Mouse (Mus musculus) hematopoietic stem cell, adult 5-6 weeks (primary cell): ENCODE data around the gene Zfp692. TPM values are rescaled to one million over a fixed set of nuclear protein-coding genes. Genes with fewer than 3 reads are reported as not detected.
"Not testable (repeated sequence)": the region's sequence is repeated elsewhere in the genome, so short reads cannot be mapped to it uniquely, and the experiment has no call there.

ENCODE experiments used
- ATAC-seq, 2 experiments: fragments of 125-278 bp in 1 of 2; replicated peaks in 1 of 2; 2 replicates each; pipeline ENCODE4 v1.8.0; 2016 to 2017; ENCODE audit warnings: inconsistent platforms in 2 of 2, mild to moderate bottlenecking in 2 of 2, moderate number of reproducible peaks in 2 of 2, low read depth in 1 of 2, moderate TSS enrichment in 1 of 2; ENCODE audit not compliant: low FRiP score in 2 of 2, poor library complexity in 2 of 2, severe bottlenecking in 2 of 2, insufficient read depth in 1 of 2, low TSS enrichment in 1 of 2
- total RNA-seq: library from RNA; stranded (forward); fragments of 172-1452, 232-1000 nt; gene quantifications from 2 replicates; pipeline ENCODE4 v1.2.3, GENCODE M21; 2017

Gene Zfp692
- total RNA-seq, 1 experiment from 2014 or later = 23.3 TPM

- peak; percentile 18 to 23; a peak in 2 of 4 replicates for ATAC-seq
These were observed 4.0 kb upstream of the Zfp692 start for GRCm38 (mm10) chr11:58302774-58303445.

- no peak for ATAC-seq
These were observed 3.3 kb upstream of the Zfp692 start for GRCm38 (mm10) chr11:58303594-58303993.

DNA sequence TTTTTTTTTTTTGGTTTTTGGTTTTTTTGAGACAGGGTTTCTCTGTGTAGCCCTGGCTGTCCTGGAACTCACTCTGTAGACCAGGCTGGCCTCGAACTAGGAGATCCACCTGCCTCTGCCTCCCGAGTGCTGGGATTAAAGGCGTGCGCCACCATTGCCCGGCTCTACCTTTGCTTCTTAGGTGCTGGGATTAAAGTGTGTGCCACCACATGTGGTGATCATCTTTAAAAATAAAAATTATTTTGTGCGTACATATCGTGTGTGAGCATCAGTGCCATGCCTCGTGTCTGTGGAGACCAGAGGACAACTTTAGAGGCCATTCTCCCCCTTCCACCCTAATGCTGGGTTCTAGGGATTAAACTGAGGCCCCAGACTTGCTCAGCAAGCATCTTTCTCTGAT is 1.6 kb upstream of the Zfp692 start:
- ATAC-seq = not testable (repeated sequence)

DNA sequence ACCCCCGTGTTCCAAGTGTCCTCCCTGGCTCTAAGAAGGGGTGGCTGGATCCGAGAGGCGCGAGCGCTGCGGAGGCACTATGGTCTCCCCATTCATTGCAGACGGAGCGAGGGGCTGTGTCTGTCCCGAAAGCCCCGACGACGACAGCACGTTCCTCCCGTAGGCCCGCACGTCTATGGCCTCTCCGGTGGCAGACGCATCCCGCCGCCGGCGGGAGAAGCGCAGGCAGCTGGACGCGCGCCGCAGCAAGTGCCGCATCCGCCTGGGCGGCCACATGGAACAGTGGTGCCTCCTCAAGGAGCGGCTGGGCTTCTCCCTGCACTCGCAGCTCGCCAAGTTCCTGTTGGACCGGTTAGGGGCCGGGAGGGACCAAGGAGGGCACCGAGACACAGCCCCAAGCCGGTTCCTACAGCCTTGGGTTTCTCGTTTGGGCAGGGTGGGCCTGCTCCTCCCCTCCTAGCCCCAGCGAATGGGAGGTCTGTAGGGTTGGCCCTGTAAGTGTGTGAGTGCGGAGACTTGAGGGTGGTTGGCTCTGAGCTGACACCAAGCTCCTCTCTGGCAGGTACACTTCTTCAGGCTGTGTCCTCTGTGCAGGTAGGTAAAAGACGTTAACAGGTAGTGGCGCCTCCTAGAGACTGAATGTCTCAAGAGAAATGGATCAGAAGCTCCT is 677 bp downstream of the Zfp692 start:
- peak; percentile 54 to 66 for ATAC-seq

- no peak for ATAC-seq
These were observed 1.8 kb downstream of the Zfp692 start for GRCm38 (mm10) chr11:58308661-58309060.

GRCm38 (mm10) chr11:58314069-58314468 is 7.2 kb downstream of the Zfp692 start:
- no peak for ATAC-seq

GRCm38 (mm10) chr11:58315536-58316168 is 8.8 kb downstream of the Zfp692 start:
- ATAC-seq = no peak

DNA sequence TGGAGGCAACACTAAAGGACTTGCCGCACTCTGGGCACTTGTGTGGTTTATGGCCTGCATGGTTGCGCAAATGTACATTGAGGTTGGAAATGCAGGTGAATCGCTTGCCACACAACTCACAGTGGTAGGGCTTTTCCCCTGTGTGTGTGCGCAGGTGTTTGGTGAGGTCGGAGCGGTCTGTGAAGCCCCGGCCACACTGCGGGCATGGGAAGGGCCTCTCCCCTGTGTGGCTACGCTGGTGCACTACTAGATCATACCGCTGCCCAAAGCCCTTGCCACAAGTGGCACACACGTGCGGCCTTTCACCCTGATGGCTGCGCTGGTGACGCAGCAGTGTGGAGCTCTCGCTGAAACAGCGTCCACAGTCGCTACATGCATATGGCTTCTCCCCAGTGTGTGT is 9.5 kb downstream of the Zfp692 start:
- ATAC-seq = no peak

GRCm38 (mm10) chr11:58316768-58317390 is 10.0 kb downstream of the Zfp692 start:
- no peak for ATAC-seq

- ATAC-seq = peak; percentile 96
These were observed 16.1 kb downstream of the Zfp692 start for GRCm38 (mm10) chr11:58322824-58323569.

DNA sequence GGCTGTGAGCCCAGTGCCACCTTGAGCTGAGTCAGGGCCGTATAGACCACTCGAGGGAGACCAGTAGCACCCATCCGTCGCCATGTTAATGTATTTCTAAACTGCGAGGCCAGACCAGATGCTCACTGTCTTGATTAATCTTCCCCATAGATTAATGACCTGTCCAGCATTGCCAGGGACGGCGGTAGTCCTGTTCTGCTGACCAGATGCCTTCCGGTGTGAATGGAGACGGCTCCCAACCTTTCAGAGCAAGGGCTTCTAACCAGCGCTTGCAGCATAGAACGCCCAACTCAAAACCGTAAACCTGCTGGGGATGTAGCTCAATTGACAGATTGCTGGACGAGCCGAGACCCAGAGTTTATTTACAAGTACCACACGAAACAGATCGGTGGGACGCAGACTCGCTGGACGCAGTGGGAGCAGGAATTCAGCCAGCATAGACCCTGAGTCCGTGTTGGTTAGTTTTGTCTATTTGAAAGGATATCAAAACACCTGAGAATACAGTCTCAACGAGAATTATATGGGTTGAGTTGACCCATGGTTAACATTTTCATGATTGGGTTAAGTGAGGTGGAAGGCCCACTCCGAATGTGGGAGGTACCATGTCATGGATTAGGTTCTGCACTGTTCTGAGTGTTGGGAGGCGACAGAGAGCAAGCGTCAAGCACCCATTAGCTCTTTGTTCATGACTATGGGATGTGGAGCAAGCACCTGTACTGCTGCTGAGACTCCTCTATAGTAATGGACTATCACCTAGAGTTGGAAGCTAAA is 16.9 kb downstream of the Zfp692 start:
- peak in 1 of 2 experiments; percentile 9; a peak in 1 of 4 replicates for ATAC-seq

DNA sequence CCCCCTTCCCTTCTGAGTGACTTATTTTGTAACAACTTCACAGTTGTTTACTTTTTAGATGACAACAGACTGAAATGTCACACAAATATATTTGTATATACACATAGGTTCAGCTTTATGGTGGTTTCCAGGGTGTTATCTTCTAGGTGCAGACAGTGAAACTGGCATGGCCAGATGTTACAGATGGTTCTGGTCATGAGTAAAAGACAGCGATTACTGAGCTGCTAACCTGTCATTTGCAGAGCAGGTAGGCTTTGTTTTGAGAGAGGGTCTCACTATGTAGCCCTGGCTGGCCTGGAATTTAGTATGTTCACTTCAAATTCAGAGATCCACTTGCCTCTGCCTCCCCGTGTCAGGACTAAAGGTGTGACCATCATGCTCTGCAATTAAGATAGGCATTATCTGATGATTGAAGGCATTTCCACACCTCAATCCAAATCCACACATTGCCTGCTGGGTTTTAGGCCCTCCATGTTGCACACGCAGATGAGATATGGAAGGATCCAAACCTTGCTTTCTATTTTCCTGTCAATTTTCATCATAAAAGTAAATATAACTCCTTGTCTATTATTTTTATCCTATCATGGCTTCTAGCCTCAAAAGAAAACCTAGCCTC is 17.9 kb downstream of the Zfp692 start:
- ATAC-seq = no peak

- no peak for ATAC-seq
These were observed 19.9 kb downstream of the Zfp692 start for GRCm38 (mm10) chr11:58326781-58327180.

DNA sequence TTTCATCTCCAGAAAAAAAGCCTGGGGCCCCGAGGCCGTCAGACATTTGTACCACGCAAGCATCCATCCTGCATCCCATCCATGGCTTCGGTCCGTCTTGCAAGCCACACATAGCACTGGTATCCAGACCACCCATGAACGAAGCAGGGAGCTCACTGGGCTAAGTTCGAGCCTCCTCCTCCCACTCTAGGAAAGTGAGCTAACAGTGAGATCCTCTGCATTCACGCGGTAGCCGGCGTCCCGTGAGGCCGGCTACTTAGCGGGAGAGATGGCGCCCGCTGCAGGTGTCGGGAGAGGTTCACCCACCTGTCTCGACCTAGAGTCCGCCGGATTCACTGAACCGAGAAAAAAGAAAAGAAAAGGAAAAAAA is 23.0 kb downstream of the Zfp692 start:
- ATAC-seq = peak; percentile 26 to 38

- peak; percentile 92 to 93 for ATAC-seq
These were observed 23.6 kb downstream of the Zfp692 start, which contains the start of the genes Zfp672 and Sh3bp5l for GRCm38 (mm10) chr11:58330276-58331148. Gene Zfp672, minus strand, starts transcription at chr11:58330339. Gene Sh3bp5l, plus strand, starts transcription at chr11:58330724.

DNA sequence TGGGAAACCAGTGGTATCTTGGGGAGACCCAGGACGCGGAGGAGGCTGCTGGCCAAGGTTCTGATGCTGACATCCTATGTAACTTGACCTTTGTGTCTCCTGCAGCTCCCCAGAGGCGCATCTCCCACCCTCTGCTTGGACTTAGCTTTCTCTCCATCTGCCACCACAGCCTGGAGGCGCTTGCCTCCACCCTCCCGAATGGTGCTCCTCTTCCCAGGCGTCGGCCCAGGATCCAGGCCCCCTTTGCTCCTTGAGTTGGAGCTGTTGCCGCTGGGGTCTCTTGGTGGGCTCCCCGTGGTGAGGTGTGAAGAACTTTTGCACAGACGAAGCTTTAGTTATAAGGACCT is 24.3 kb downstream of the Zfp692 start:
- ATAC-seq = no peak
